Mouse (Mus musculus) gastrocnemius, postnatal 36 days (tissue): ENCODE measurements around the gene Ankfy1. TPM values are rescaled to one million over a fixed set of nuclear protein-coding genes. Genes with fewer than 3 reads are reported as not detected.
"Not testable (repeated sequence)": the region's sequence is repeated elsewhere in the genome, so short reads cannot be mapped to it uniquely, and the experiment has no call there.

Experiments
- DNase-seq, 2 experiments: peaks; one replicate each; pipeline ENCODE4 v3.0.0; 2022
- intact Hi-C: fragments of 180-260 bp; cut with DNase I; formaldehyde crosslinking; loops from one replicate; pipeline ENCODE4 v1.15.1; 2025
- total RNA-seq, 2 experiments: library from RNA; stranded (reverse); gene quantifications; 2 replicates each; pipeline ENCODE4 v1.2.3; 2021

The Ankfy1 gene
- total RNA-seq, 2 experiments from 2014 or later = 7.3 to 8.1 TPM

DNA sequence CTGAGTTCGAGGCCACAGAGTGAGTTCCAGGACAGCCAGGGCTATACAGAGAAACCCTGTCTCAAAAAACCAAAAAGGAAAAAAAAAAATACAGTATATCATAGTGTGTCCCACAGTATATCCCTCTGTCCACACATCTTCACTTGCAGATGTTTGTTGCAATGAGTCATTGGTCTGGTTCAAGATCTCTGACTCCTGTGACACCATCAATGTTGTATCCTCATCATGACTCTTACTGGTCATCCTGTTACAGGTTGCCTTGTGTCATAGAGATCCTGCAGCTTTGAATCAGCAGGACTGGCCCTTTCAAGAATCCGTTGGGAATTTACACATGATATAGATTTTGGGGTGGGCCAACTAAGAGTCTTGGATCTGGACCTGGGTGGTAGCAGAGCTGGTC is 15.3 kb downstream of the Ankfy1 start:
- DNase-seq, intact Hi-C loops: not testable (repeated sequence)

DNA sequence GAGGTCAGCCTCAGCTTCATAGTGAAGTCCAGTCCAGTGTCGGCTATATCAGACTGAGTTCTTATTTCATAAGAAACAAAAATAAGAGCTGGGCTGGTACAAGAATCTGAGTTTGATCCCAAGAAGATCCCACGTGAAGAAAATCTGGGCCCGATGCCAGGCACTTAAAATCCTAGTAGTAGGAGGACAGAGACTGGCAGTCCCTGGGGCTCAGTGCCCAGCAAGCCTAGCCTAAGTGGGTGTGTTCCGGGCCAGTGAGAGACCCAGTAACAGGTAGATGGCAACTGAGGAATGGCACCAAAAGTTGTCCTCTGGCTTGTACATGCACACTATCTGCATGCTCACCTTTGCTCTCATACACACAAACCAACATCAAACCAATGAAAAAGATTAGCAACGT is 22.9 kb downstream of the Ankfy1 start:
- no peak for DNase-seq

DNA sequence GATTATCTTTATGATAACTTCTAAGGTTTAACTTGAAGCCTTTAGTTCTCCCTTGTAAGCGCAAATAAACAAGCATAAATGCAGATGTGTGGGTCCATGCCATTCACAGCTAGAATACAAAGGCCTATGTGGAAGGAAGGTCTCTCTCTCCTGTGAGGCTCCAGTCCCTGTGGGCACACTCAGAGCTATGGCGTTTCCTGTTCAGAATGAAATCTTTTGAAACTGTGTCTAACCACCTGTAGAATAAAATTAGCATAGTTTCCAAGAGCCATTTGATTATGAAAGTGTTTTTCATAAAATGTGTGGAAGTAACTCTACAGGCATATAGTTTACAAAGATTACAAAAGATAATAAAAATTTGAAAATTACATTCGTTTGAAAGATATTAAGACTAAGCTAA is 28.4 kb downstream of the Ankfy1 start:
- no peak for DNase-seq
- intact Hi-C loops = no loop called here

More for the DNA sequence above, 22.9 kb downstream of the Ankfy1 start:
- intact Hi-C loops = no loop called here

DNA sequence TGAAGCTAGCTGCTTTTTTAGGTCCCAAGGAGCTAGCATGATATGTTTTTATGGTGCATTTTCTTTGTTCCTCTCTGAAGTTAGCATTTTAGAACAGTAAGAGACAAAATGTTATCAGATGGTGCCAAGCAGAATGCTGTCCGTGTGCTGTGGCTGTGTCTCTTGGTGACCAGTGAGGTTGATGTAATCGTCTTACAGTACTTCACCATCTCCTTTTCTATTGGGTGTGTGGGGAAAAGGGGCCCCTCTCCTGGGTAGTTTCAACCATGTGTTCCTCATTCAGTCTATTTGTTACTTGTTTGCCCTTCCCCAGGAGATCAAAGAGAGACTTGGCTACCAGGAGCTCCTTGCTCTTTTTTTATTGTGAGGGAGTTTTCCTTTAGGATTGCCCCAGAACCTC is 33.4 kb downstream of the Ankfy1 start:
- no peak for DNase-seq

DNA sequence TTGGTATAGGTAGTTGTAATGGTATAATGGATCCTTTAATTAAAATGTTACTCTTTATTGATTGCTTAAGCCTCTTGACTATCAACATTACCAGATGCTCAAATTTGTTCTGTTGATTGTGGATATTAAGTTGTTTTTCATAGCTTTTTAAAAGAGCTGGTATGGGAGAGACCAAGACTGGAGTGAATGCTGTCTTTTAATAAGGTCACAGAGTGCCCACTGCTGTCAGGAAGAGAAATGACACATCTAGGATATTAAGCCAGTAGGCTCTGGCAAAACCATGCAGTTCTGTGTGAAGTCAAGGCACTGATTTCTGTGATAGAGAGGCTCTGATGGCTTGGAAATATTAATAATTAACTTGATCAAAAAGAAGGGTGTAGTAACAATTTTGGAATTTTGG is 34.1 kb downstream of the Ankfy1 start:
- DNase-seq = no peak
- intact Hi-C loops = loop anchor here (2.0 kb wide), 1 partner anchor 153 kb away; no protein-coding TSS in a partner anchor

More for the DNA sequence above, 33.4 kb downstream of the Ankfy1 start:
- intact Hi-C loops = loop anchor here (2.0 kb wide), 1 partner anchor 152 kb away; no protein-coding TSS in a partner anchor

DNA sequence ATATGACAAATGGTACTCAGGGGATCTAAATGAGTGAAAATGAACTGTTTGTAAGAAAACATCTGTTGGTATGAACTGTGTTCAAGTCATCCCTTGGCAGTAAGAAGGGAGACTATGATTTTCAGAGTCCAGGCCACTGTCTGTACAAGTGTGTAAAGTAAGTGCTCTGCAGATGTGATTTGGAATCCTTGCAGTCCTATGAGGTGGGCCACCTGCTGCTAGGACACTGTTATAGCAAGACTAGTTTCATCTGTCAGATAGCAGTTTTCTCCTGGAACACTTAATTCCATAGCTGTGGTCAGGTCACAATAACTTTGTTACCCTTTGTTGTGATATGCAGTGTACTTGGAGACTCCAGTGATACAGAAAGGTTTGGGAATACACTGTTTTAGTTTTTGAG is 36.2 kb downstream of the Ankfy1 start:
- intact Hi-C loops = no loop called here
- DNase-seq = no peak

DNA sequence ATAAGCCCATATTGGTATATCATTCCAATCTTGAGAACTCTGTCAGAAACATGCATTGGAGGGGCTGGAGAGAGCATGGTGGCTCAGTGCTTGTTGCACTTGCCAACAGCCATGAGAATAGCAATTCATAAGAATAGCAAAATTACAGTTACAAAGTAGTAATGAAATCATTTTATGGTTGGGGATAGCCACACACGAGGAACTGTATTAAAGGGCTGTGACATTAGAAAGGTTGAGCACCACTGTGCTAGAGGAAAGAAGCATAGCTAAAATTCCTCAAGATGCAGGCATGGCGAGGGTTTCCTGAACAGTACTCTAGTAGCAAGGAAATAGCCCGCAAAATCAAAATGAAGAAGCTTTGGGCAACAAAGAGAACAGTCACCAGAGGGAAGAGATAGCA is 43.9 kb downstream of the Ankfy1 start:
- no peak for DNase-seq
- intact Hi-C loops = no loop called here

DNA sequence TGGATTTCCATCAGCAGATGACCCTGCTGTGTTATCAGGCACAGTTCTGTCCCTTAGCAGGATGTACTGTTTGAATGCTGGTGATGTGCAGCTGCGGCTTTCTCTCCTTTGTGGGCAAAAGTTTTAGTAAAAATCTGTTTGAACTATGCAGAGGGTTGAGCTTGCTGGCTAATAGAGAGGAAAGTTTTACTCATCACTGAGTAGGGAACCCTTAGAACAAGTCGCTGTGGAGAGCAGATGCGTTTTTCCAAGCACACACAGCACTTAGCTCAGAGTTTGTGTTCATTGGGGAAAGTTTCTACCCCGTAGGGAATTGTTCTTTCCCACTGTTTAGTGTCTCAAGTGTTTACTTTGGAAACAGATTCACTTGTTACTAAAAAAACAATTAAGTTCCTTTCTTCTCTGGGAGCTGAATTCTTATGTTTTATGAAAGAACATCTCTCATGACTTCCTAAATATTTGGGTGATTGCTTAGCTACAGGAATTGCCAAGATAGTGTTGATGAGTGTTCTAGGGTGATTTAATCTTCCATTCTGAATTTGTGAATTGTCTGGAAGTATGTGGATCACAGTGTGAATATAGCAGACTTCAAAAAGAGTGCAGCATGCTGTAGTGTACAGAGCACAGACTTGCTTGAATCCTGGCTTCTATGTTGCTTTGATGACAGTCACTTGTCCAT is 45.2 kb downstream of the Ankfy1 start:
- intact Hi-C loops = no loop called here
- DNase-seq = peak in 1 of 2 experiments; percentile 5

DNA sequence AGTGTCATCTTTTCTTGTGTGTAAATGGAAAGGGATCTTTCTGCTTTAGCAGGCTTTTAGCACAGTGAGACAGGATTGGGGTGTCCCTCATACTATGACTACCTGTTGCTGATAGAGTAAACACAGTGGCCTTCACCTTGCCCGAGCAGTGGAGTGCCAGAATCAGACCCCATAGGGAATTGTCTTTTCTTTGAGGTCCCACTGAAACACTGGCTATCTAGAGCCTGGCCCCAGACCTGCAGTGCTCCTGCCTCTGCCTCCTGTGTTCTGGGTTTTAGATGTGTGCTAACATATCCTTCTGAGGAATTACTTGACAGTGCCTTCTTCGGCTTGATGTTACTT is 45.7 kb downstream of the Ankfy1 start:
- intact Hi-C loops = no loop called here
- DNase-seq = no peak

DNA sequence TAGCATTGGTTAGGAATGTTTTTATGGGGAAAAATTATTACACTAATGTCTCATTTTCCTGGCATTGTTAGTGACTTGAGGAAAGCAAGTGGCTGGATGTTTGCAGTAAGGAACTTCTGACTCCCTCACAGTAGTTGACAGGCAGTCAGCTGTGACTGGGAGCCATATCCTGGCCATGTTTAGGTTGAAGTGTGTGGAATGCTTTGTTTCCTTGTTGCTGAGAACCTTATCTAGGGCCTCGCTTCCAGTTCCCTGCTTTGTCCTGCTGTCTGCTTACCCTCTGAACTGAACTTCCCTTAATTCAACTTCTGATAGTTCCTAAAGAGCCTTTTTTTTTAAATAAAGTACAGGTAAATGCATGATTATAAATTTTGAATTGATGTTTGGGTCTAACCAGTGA is 46.5 kb downstream of the Ankfy1 start:
- no peak for DNase-seq
- intact Hi-C loops = no loop called here

DNA sequence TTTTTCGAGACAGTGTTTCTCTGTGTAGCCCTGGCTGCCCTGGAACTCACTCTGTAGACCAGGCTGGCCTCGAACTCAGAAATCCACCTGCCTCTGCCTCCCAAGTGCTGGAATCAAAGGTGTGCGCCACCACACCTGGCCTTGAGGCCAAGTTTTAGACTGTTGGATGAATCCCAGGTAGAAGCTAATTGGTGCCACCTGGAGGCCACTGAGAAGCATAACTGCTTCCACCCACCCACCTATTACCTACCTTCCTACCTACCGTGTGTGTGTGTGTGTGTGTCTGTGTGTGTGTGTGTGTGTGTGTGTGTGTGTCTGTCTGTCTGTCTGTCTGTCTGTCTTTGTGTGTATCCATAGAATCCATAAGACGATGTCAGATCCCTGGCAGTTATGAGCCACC is 47.7 kb downstream of the Ankfy1 start:
- DNase-seq, intact Hi-C loops: not testable (repeated sequence)

DNA sequence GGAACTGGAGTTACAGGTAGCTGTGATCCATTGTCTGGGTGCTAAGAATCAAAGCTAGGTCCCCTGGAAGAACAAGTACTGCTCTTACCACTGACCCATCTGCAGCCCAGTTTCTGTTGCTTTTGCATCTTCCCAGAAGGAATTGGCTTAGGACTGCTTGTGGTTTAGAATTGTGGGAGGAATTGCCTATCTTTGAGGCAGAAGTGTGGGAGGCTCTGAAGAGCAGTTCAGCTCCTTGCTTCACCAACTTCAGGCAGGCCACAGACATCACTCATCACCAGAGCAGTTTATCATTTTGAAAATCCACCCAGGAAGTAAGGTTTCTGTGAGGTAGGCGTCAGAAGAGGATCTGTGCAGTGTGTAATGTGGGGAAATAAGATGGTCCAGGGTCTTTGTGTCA is 49.2 kb downstream of the Ankfy1 start:
- no peak for DNase-seq
- intact Hi-C loops = no loop called here

DNA sequence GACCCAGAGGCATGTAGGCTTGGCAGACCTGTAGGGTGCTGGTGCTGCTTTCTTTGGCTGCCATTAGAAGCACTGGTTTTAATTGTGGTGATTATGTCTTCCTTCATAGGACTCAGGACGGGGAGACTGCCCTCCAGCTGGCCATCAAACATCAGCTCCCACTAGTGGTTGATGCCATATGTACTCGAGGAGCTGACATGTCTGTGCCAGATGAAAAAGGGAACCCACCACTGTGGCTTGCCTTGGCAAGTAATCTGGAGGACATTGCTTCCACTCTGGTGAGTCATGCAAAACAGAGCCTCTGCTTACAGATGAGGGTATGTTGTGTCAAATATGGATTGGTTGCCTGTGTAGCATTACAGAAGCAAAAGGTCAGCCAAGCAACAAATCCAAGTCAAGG is 62.1 kb downstream of the Ankfy1 start:
- DNase-seq = no peak
- intact Hi-C loops = no loop called here

DNA sequence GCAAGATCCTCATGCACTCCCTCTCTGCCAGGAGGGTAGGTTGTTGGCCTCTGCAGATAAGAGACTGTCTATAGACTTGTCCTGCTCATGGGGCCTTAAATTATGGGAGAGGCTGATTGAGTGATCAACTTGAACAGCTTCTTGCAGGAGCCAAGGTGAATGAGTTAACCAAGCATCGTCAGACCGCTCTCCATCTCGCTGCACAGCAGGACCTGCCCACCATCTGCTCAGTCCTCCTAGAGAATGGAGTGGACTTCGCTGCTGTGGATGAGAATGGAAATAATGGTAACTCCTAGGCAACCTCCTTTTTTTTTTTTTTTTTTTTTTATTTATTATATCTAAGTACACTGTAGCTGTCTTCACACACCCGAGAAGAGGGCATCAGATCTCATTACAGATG is 68.5 kb downstream of the Ankfy1 start:
- intact Hi-C loops = no loop called here
- no peak for DNase-seq

DNA sequence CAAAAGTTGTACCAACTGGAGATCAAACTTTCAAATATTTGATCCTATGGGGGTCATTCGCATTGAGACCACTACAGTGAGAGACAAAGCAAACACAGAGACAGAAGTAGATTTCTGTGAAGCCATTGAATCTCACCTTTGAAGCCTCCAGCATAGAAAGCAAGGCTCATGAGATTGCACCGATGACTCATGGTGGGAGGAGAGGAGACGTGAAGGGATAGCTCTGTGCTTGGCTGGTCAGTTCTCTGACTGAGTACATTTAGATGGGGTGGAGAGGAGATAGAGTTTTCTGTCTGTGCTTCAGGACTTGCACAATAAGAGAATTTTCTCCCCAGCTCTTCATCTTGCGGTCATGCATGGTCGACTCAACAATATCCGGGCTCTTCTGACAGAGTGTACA is 69.8 kb downstream of the Ankfy1 start:
- DNase-seq = no peak
- intact Hi-C loops = no loop called here

DNA sequence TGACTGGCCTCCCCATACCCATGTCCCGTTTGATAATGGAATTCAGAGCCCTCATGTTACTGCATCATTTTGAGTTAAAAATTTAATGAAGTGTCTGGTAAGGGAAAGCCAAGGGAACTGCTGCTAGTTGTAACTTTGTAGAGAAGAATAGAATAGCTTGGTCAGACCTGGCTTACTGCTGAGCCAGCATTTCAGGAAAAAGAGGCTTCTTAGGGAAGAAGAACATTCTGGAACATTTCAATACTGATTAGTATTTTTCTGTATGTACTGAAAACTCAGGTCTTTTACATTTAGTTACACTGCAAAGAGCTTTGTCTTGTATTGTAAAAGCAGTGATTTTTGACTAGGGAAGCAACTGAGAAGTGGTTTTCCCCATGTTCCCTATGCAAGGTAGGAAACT is 71.0 kb downstream of the Ankfy1 start:
- no peak for DNase-seq
- intact Hi-C loops = no loop called here

DNA sequence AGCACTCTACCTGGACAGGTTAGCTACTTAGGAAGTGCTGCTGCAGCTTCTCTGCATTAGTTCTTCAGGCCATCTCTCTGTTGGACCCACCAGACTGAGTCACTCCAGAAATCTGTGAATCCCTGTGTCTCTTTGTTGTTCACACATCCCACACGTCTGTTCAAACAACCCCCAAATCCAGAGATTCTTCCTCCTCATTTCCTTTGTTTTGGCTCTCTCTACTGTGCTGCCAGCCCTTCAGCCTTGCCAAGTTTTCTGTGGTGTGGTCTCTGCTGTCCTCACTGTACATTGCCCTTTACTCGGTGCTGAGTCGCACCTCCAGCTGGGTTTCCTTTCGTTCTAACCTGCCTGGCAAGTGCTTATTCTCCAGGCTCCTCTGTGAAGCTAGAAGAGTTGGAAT is 74.5 kb downstream of the Ankfy1 start:
- DNase-seq = no peak
- intact Hi-C loops = no loop called here

DNA sequence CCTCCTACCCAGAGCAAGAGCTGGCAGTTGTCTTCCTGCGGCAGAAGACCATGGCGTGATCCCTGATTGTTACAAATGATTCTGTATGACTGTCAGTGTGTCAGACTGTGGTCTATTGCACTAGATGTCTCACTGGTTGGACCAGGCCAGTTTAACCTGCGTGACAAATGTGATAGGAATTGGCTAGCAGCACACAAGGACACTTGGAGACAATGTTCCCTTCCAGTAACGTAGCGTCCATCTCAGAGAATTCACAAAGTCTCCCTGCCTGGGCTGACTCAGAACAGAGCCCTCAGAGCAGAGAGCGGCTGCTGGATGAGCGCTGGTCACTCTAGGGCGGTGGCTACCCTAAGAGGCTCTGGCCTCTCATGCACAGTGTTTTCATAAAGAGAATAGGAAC is 77.9 kb downstream of the Ankfy1 start:
- no peak for DNase-seq
- intact Hi-C loops = no loop called here

DNA sequence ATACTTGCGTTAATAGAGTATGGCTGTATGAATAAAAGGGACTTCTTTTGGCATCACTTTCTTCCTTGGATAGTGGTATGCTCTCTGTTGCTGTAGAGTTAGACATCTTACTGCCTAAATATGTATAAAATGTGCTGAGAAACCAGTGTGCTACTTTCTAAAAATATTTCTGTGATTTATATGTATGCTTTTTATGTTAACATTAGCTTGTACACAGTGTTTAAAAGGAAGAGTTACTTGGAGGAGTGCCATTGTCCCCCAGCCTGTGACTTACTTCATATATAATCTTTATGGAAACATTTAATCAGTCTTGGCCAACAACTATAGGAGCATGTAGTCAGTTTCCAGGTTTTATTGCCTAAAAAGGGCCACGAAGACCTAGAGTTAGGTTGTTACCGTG is 79.3 kb downstream of the Ankfy1 start:
- DNase-seq = no peak
- intact Hi-C loops = no loop called here

DNA sequence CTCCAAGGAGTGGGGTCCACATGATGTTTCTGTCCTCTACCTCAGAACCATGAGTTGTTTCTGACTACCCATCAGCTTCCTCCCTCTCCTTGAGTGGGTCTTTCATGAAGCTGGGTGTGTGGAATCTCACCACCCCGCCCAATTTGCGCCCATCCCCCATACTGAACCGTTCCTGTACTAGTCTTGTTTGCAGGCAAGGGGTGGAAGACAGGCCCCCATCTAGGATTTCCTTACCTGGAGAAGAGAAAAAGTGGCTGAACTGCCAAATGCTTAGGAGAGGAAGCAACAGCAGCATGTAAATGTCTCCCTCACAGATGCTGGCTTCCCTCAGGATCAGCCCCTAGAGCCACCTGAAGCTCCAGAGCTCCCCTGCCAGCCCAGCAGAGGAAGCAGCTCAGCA is 80.5 kb downstream of the Ankfy1 start:
- intact Hi-C loops = no loop called here
- no peak for DNase-seq

DNA sequence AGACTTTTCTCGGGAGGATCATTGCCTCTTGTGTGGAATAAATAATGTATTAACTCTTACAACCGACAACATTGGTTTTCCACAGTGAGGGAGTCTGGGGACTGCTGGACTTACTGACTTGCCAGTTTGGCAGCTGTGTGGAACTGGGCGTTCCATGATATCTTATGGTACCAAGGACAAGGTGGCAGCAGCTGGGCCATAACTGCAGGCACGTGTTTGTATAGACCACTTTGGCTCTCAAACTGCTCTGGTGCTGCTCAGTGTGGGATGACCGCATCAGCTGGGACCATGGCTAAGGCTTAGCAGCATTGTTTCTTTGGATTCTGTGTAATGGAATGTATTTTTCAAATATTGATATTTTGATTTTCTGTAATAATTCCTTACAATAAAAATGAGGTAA is 81.0 kb downstream of the Ankfy1 start:
- intact Hi-C loops = no loop called here
- no peak for DNase-seq

DNA sequence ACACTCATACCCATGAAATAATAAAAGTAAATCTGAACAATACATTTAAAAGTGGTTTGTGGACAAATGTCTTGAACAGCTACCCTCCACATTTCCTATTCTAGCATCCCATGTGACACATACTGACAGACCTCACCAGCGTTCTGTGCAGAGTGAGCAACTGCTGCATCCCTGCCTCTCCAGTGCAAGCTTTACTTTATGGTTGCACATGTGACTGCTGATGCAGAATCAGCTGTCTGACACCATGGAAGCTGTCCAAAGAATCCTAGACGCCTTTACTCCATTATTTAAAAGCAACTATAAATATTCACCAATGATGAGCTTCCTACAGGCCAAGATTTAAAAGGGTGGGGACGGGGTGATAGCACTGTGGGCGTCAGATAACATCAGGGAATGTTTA is 81.7 kb downstream of the Ankfy1 start:
- intact Hi-C loops = no loop called here

DNA sequence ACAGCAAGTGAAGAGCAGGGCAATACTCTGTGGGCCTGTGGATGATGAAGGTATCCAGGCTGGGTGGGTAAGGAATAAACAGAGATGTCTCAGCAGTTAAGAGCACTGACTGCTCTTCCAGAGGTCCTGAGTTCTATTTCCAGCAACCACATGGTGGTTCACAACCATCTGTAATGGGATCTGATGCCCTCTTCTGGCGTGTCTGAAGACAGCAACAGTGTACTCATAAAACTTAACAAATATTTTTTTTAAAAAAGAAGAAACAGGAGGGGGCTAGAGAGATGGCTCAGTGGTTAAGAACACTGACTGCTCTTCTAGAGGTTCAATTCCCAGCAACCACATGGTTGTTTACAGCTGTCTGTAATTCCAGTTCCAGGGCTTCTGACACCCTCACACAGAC is 82.8 kb downstream of the Ankfy1 start:
- intact Hi-C loops, DNase-seq: not testable (repeated sequence)

More for the DNA sequence above, 81.7 kb downstream of the Ankfy1 start:
- no peak for DNase-seq
